Mouse (Mus musculus) forebrain, embryonic 16.5 days (tissue): ENCODE results near the gene Slc6a4. TPM values are rescaled to one million over a fixed set of nuclear protein-coding genes. Genes with fewer than 3 reads are reported as not detected.
"Not testable (repeated sequence)": the region's sequence is repeated elsewhere in the genome, so short reads cannot be mapped to it uniquely, and the experiment has no call there.

Experiments
- ATAC-seq: fragments of 200-750 bp; cut with Nextera tagmentation; 2 replicates; pipeline ENCODE4 v1.8.0; 2017; ENCODE audit warnings: mild to moderate bottlenecking, moderate library complexity
- H3K27ac ChIP-seq: fragments of 300-500 bp; sonication (generic); 2 replicates; pipeline ENCODE4 v1.5.1; 2014; ENCODE audit warnings: low read length, control low read depth
- H3K27me3 ChIP-seq: fragments of 300-500 bp; sonication (generic); replicated peaks from 2 replicates; pipeline ENCODE4 v1.6.1; 2014; ENCODE audit warnings: low read length; ENCODE audit not compliant: control insufficient read depth, insufficient read depth
- H3K36me3 ChIP-seq: fragments of 300-500 bp; sonication (generic); 2 replicates; pipeline ENCODE4 v1.6.1; 2014; ENCODE audit not compliant: control insufficient read depth, insufficient read depth
- H3K4me1 ChIP-seq: fragments of 300-500 bp; sonication (generic); replicated peaks from 2 replicates; pipeline ENCODE4 v1.6.1; 2014; ENCODE audit warnings: low read length; ENCODE audit not compliant: control insufficient read depth, insufficient read depth
- H3K4me2 ChIP-seq: fragments of 300-500 bp; sonication (generic); 2 replicates; pipeline ENCODE4 v1.6.1; 2014; ENCODE audit warnings: mild to moderate bottlenecking, low read length, control low read depth
- H3K4me3 ChIP-seq: fragments of 300-500 bp; sonication (generic); replicated peaks from 2 replicates; pipeline ENCODE4 v1.5.1; 2014; ENCODE audit warnings: mild to moderate bottlenecking, low read length, control low read depth
- H3K9ac ChIP-seq: fragments of 300-500 bp; sonication (generic); replicated peaks from 2 replicates; pipeline ENCODE4 v1.6.1; 2014; ENCODE audit warnings: low read depth, low read length, control low read depth
- H3K9me3 ChIP-seq: fragments of 300-500 bp; sonication (generic); 2 replicates; pipeline ENCODE4 v1.6.1; 2016; ENCODE audit warnings: low read length; ENCODE audit not compliant: control insufficient read depth
- WGBS: fragments of 180-500 bp; shearing (Covaris S2); extraction: QIAGEN DNeasy Blood & Tissue Kit; methylation state at CpG from one replicate; pipeline ENCODE4 v1.1.7; 2014; 5-methylcytosine and 5-hydroxymethylcytosine counted together
- polyA plus RNA-seq: library from polyadenylated mRNA; unstranded; fragments of >200 nt; fragmentation: Nextera tagmentation; extraction: Ambion mirVana; gene quantifications from 2 replicates; pipeline ENCODE4 v1.2.1, GENCODE M21; 2015

Slc6a4 gene
- polyA plus RNA-seq, 1 experiment from 2014 or later = 0.27 TPM

DNA sequence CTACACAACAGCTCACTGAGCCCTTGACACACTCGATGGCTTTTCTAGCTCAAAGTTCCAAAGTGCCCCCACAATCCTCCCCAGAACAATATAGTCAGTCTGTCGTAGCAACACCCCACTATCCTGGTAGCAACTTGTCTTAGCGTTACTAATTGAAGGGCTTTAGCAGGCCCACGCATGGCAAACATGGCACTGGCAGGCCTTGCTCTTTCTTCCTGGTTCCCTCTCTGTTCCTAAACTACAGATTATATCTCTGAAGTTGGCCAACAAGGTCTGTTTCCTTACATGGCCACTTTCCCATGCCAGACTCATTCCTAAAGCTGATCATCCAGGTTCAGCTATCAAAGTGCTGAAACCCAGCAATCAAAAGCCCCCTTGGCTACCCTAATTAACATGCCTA, 43.5 kb downstream of the Slc6a4 start:
- ATAC-seq = no peak
- Histone ChIP-seq H3K4me3 (no peak overlapping the region), H3K9me3 (no peaks in the 10 kb centered on the region), H3K4me1 (no peaks in the 10 kb centered on the region), H3K27ac (no peak overlapping the region), H3K27me3 (no peaks in the 10 kb centered on the region), H3K9ac (no peak overlapping the region), H3K4me2 (no peak overlapping the region), H3K36me3 (peaks cover 14% of the 10 kb centered on the region)
- WGBS = 84% methylated on average over 4 of the region's 4 CpGs

DNA sequence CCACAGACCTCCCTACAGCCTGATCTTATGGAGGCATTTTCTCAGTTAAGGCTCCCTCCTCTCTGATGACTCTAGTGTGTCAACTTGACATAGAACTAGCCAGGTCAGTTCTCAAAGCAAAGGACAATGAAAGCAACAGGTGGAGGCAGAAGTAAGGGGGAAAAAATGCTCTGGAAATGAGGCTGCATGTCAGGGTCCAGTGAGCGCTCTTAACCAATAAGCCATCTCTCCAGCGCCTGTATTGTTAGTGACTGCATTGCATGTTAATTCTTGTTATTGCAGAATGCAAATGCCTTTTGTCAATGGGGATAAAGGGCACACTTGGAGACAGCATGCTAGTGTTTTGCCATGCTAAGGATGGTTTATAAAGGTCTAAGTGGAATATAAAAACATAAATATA, 44.4 kb downstream of the Slc6a4 start:
- Histone ChIP-seq H3K27ac (no peak overlapping the region), H3K27me3 (no peaks in the 10 kb centered on the region), H3K4me1 (no peaks in the 10 kb centered on the region), H3K4me2 (no peak overlapping the region), H3K4me3 (no peak overlapping the region), H3K9me3 (no peaks in the 10 kb centered on the region), H3K36me3 (peaks cover 16% of the 10 kb centered on the region), H3K9ac (no peak overlapping the region)
- no peak for ATAC-seq
- WGBS = 65% methylated on average over 2 of the region's 2 CpGs

DNA sequence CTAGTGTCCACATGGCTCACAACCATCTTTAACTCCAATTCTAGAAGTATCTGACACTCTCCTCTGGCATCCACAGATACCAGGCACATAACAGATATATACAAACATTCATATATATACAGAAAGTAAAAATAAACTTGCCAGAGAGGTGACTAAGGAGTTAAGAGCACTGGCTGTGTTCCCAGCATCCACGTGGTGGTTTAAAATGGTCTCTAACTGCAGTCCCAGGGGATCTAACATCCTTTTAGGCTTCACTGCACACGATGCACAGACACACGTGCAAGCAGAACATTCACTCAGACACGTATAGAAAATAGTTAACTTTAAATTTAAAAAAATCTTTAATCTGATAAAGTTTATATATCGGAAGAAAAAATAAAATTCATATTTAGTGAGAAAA, 63.5 kb downstream of the Slc6a4 start:
- Histone ChIP-seq H3K36me3 (no peaks in the 10 kb centered on the region), H3K27ac (no peak overlapping the region), H3K9me3 (no peaks in the 10 kb centered on the region), H3K4me1 (no peaks in the 10 kb centered on the region), H3K4me3 (no peak overlapping the region), H3K4me2 (no peak overlapping the region), H3K9ac (no peak overlapping the region), H3K27me3 (no peaks in the 10 kb centered on the region)
- no peak for ATAC-seq
- WGBS = 59% methylated on average over 5 of the region's 5 CpGs

DNA sequence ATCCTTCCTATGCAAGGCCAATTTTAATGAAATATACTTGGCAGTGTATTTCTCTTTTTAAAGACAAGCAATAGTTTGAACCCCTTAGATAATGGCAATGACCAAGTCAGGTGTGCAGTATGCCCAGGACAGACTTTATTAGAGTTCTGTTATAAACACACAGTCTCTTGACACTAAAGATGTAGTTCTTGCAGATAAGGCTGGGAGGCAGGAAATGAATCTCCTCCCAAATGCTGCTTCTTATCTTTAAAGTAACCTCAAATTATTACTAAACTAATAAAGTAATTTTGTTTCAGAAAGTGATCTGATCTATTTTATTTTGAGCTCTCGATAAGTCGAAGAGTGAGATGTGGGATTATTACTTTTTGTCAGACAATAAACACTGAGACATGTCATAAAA, 65.0 kb downstream of the Slc6a4 start:
- H3K27me3 ChIP-seq = no peaks in the 10 kb centered on the region
- H3K4me2 ChIP-seq = no peak overlapping the region
- H3K27ac ChIP-seq = no peak overlapping the region
- H3K4me1 ChIP-seq = no peaks in the 10 kb centered on the region
- H3K36me3 ChIP-seq = no peaks in the 10 kb centered on the region
- H3K4me3 ChIP-seq = no peak overlapping the region
- H3K9ac ChIP-seq = no peak overlapping the region
- 98% methylated on average over 2 of the region's 2 CpGs for WGBS
- no peak for ATAC-seq
- no peaks in the 10 kb centered on the region for H3K9me3 ChIP-seq

DNA sequence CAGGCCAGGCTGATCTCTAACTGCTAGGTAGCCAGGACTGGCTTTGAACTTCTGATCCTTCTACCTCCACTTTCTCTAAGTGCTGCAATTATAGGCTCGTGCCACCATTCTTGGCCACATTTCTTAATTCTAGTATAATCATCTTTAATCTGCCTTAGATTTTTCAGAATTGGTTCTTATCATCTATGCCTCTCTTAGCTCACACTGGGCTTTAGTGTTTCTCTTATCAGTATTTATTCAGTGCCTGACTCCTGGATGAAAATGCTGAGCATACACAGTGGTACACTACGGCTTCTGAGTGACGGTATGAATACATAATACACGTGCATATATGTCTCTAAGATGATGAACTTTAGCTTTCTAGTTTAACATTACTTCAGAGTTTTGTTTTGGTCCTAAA, 70.4 kb downstream of the Slc6a4 start:
- Histone ChIP-seq H3K9me3 (no peaks in the 10 kb centered on the region), H3K36me3 (0 out of 2 replicates have a peak, but pooled peaks cover 2% of the 10 kb centered on the region), H3K4me1 (no peaks in the 10 kb centered on the region), H3K4me2 (no peak overlapping the region), H3K4me3 (no peak overlapping the region), H3K27me3 (no peaks in the 10 kb centered on the region), H3K9ac (no peak overlapping the region), H3K27ac (no peak overlapping the region)
- 93% methylated on average over 4 of the region's 4 CpGs for WGBS
- ATAC-seq = no peak

GRCm38 (mm10) chr11:77070721-77071120, 72.3 kb downstream of the Slc6a4 start:
- no peaks in the 10 kb centered on the region for H3K9me3 ChIP-seq
- WGBS = 84% methylated on average over 4 of the region's 4 CpGs
- H3K27ac ChIP-seq = no peak overlapping the region
- no peaks in the 10 kb centered on the region for H3K27me3 ChIP-seq
- H3K36me3 ChIP-seq = peaks cover 4% of the 10 kb centered on the region; the same call in 1 of the 2 replicates
- no peak overlapping the region for H3K9ac ChIP-seq
- ATAC-seq = no peak
- H3K4me1 ChIP-seq = no peaks in the 10 kb centered on the region
- no peak overlapping the region for H3K4me2 ChIP-seq
- H3K4me3 ChIP-seq = no peak overlapping the region

- not testable (repeated sequence) for ATAC-seq, H3K9me3 ChIP-seq, H3K27me3 ChIP-seq, H3K36me3 ChIP-seq, H3K27ac ChIP-seq, H3K4me1 ChIP-seq
- peak overlapping the region; percentile 54 for H3K4me3 ChIP-seq
- H3K9ac ChIP-seq = peak overlapping the region; percentile 90
- WGBS = 49% methylated on average over 4 of the region's 4 CpGs
- H3K4me2 ChIP-seq = peak overlapping the region; percentile 87
Measured at GRCm38 (mm10) chr11:77077331-77077730, 78.9 kb downstream of the Slc6a4 start.

DNA sequence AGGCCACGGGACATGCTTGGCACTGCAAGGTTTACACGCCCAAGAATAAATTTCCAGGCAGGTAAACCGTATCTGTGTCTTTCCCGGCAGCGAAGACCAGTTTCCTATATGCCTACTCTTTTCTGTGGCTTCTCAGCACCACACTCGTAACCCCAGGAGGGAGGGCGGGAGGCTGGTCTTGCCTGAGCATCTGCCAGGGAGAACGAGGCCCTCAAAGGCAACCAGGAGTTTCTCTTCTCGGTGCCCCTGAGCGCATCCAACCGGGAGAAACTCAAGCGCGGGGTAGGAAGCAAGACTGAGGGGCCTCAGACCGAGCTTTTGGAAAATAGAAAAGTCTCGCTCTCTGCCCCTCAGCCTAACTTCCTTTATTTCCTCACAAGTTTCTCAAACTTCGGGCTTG, 79.4 kb downstream of the Slc6a4 start:
- Histone ChIP-seq H3K36me3 (peaks cover 2% of the 10 kb centered on the region; the same call in 1 of the 2 replicates), H3K4me3 (peak overlapping the region; percentile 54), H3K27ac (peak overlapping the region; percentile 94), H3K4me2 (peak overlapping the region; percentile 87), H3K9me3 (no peaks in the 10 kb centered on the region), H3K27me3 (peaks cover 9% of the 10 kb centered on the region), H3K4me1 (peaks cover 9% of the 10 kb centered on the region), H3K9ac (peak overlapping the region; percentile 90)
- 5% methylated on average over 16 of the region's 16 CpGs for WGBS
- no peak for ATAC-seq

- Histone ChIP-seq H3K4me1 (peaks cover 9% of the 10 kb centered on the region), H3K4me2 (peak within 1 kb of the TSS; percentile 87), H3K27ac (peak within 1 kb of the TSS; percentile 94), H3K4me3 (peak within 1 kb of the TSS; percentile 54), H3K36me3 (peaks cover 2% of the 10 kb centered on the region; the same call in 1 of the 2 replicates), H3K9me3 (no peaks in the 10 kb centered on the region), H3K9ac (peak within 1 kb of the TSS; percentile 90), H3K27me3 (peaks cover 9% of the 10 kb centered on the region)
- ATAC-seq = peak; percentile 100
- 4% methylated on average over 48 of the region's 48 CpGs for WGBS
Measured at GRCm38 (mm10) chr11:77078273-77079134, 80.1 kb downstream of the Slc6a4 start, which contains the start of gene Nsrp1. TSS of gene Nsrp1 (minus strand) at chr11:77078435.
